Mouse (Mus musculus) urinary bladder, postnatal 4 days (tissue): ENCODE results near the gene BC049352.
A peak's percentile ranks its signal among the peaks of the same experiment; 100 is the strongest.

ENCODE experiments used
- DNase-seq, 2 experiments: peaks; one replicate each; pipeline ENCODE4 v3.0.0; 2021 to 2022; ENCODE audit warnings: low spot score in 2 of 2

The BC049352 gene

GRCm38 (mm10) chr9:45181770-45182169 lies at the start of gene BC049352:
Gene BC049352, plus strand, starts transcription at chr9:45182007.
- no peak for DNase-seq

GRCm38 (mm10) chr9:45133484-45134310 lies 48.1 kb upstream of the BC049352 start:
- DNase-seq, result peak in 1 of 2 experiments; percentile 38

GRCm38 (mm10) chr9:45136442-45137169 lies 45.2 kb upstream of the BC049352 start:
- no peak for DNase-seq

- DNase-seq, result no peak
Observed at GRCm38 (mm10) chr9:45138191-45139032, 43.4 kb upstream of the BC049352 start, which contains the start of gene Scn4b. Gene Scn4b, plus strand, starts transcription at chr9:45138395.

GRCm38 (mm10) chr9:45139082-45139481 lies 42.7 kb upstream of the BC049352 start:
- no peak for DNase-seq

- DNase-seq, result no peak
Observed at GRCm38 (mm10) chr9:45140945-45141344, 40.9 kb upstream of the BC049352 start.

GRCm38 (mm10) chr9:45142686-45143085 lies 39.1 kb upstream of the BC049352 start:
- DNase-seq, result no peak

- DNase-seq, result no peak
Observed at GRCm38 (mm10) chr9:45145533-45146266, 36.1 kb upstream of the BC049352 start.

GRCm38 (mm10) chr9:45146267-45146597 lies 35.6 kb upstream of the BC049352 start:
- peak; percentile 32 to 78 for DNase-seq

- DNase-seq, result no peak
Observed at GRCm38 (mm10) chr9:45150933-45151332, 30.9 kb upstream of the BC049352 start.

GRCm38 (mm10) chr9:45153361-45153760 lies 28.4 kb upstream of the BC049352 start:
- no peak for DNase-seq

GRCm38 (mm10) chr9:45167903-45168302 lies 13.9 kb upstream of the BC049352 start:
- no peak for DNase-seq

- no peak for DNase-seq
Observed at GRCm38 (mm10) chr9:45170150-45170549, 11.7 kb upstream of the BC049352 start.

GRCm38 (mm10) chr9:45171073-45171610 lies 10.7 kb upstream of the BC049352 start:
- no peak for DNase-seq

- DNase-seq, result no peak
Observed at GRCm38 (mm10) chr9:45173475-45173874, 8.3 kb upstream of the BC049352 start.

- DNase-seq, result no peak
Observed at GRCm38 (mm10) chr9:45179282-45179681, 2.5 kb upstream of the BC049352 start.

- DNase-seq, result no peak
Observed at GRCm38 (mm10) chr9:45182521-45182920, 714 bp downstream of the BC049352 start.

GRCm38 (mm10) chr9:45183266-45183665 lies 1.5 kb downstream of the BC049352 start:
- no peak for DNase-seq

GRCm38 (mm10) chr9:45185250-45185649 lies 3.4 kb downstream of the BC049352 start:
- DNase-seq, result no peak

- no peak for DNase-seq
Observed at GRCm38 (mm10) chr9:45188570-45189563, 7.1 kb downstream of the BC049352 start.
